Mouse (Mus musculus): ENCODE measurements around the gene Atp6ap2. TPM values are rescaled to one million over a fixed set of nuclear protein-coding genes. Genes with fewer than 3 reads are reported as not detected.
A peak's percentile ranks its signal among the peaks of the same experiment; 100 is the strongest.
"Not testable (repeated sequence)": the region's sequence is repeated elsewhere in the genome, so short reads cannot be mapped to it uniquely, and the experiment has no call there.

Atp6ap2 gene
- total RNA-seq (2015; ENCODE audit: low replicate concordance), result 54.8 and 75.5 TPM in 2 replicates
- 52.6 and 54.6 TPM in 2 replicates for total RNA-seq (2017; ENCODE audit: low replicate concordance)

- ATAC-seq (replicated peaks; ENCODE audit: low FRiP score, poor library complexity, severe bottlenecking), result peak; percentile 100
These were observed at the start of gene Atp6ap2 for GRCm38 (mm10) chrX:12587192-12587957. TSS of gene Atp6ap2 (plus strand) at chrX:12587801.

- ATAC-seq (replicated peaks; ENCODE audit: low FRiP score, poor library complexity, severe bottlenecking), result no peak
These were observed 43.2 kb upstream of the Atp6ap2 start for GRCm38 (mm10) chrX:12544417-12544816.

GRCm38 (mm10) chrX:12557086-12557485 lies 30.5 kb upstream of the Atp6ap2 start:
- ATAC-seq (replicated peaks; ENCODE audit: low FRiP score, poor library complexity, severe bottlenecking), result no peak

GRCm38 (mm10) chrX:12571407-12571806 lies 16.2 kb upstream of the Atp6ap2 start:
- ATAC-seq (replicated peaks; ENCODE audit: low FRiP score, poor library complexity, severe bottlenecking), result no peak

- ATAC-seq (replicated peaks; ENCODE audit: low FRiP score, poor library complexity, severe bottlenecking), result no peak
These were observed 9.7 kb upstream of the Atp6ap2 start for GRCm38 (mm10) chrX:12577936-12578335.

GRCm38 (mm10) chrX:12578339-12578868 lies 9.2 kb upstream of the Atp6ap2 start:
- no peak for ATAC-seq (replicated peaks; ENCODE audit: low FRiP score, poor library complexity, severe bottlenecking)

- no peak for ATAC-seq (replicated peaks; ENCODE audit: low FRiP score, poor library complexity, severe bottlenecking)
These were observed 4.3 kb upstream of the Atp6ap2 start for GRCm38 (mm10) chrX:12583261-12583660.

GRCm38 (mm10) chrX:12587958-12588355 lies 356 bp downstream of the Atp6ap2 start:
- no peak for ATAC-seq (replicated peaks; ENCODE audit: low FRiP score, poor library complexity, severe bottlenecking)

GRCm38 (mm10) chrX:12591401-12591943 lies 3.9 kb downstream of the Atp6ap2 start:
- no peak for ATAC-seq (replicated peaks; ENCODE audit: low FRiP score, poor library complexity, severe bottlenecking)

- ATAC-seq (replicated peaks; ENCODE audit: low FRiP score, poor library complexity, severe bottlenecking), result no peak
These were observed 4.4 kb downstream of the Atp6ap2 start for GRCm38 (mm10) chrX:12592011-12592410.

- no peak for ATAC-seq (replicated peaks; ENCODE audit: low FRiP score, poor library complexity, severe bottlenecking)
These were observed 6.2 kb downstream of the Atp6ap2 start for GRCm38 (mm10) chrX:12593824-12594223.

GRCm38 (mm10) chrX:12610541-12610940 lies 22.9 kb downstream of the Atp6ap2 start:
- not testable (repeated sequence) for ATAC-seq (replicated peaks; ENCODE audit: low FRiP score, poor library complexity, severe bottlenecking)

GRCm38 (mm10) chrX:12611211-12611610 lies 23.6 kb downstream of the Atp6ap2 start:
- no peak for ATAC-seq (replicated peaks; ENCODE audit: low FRiP score, poor library complexity, severe bottlenecking)

- not testable (repeated sequence) for ATAC-seq (replicated peaks; ENCODE audit: low FRiP score, poor library complexity, severe bottlenecking)
These were observed 24.8 kb downstream of the Atp6ap2 start for GRCm38 (mm10) chrX:12612360-12612759.

- no peak for ATAC-seq (replicated peaks; ENCODE audit: low FRiP score, poor library complexity, severe bottlenecking)
These were observed 37.5 kb downstream of the Atp6ap2 start for GRCm38 (mm10) chrX:12625131-12625530.

GRCm38 (mm10) chrX:12644976-12645375 lies 57.4 kb downstream of the Atp6ap2 start:
- ATAC-seq (replicated peaks; ENCODE audit: low FRiP score, poor library complexity, severe bottlenecking), result no peak

- no peak for ATAC-seq (replicated peaks; ENCODE audit: low FRiP score, poor library complexity, severe bottlenecking)
These were observed 58.1 kb downstream of the Atp6ap2 start for GRCm38 (mm10) chrX:12645531-12646304.

- ATAC-seq (replicated peaks; ENCODE audit: low FRiP score, poor library complexity, severe bottlenecking), result no peak
These were observed 64.3 kb downstream of the Atp6ap2 start for GRCm38 (mm10) chrX:12651906-12652305.

GRCm38 (mm10) chrX:12653879-12654278 lies 66.3 kb downstream of the Atp6ap2 start:
- ATAC-seq (replicated peaks; ENCODE audit: low FRiP score, poor library complexity, severe bottlenecking), result no peak

Measured in erythroid progenitor cell, adult 5-6 weeks (primary cell).